Mouse (Mus musculus): Measurements from ENCODE around the gene Ubl5. TPM values are rescaled to one million over a fixed set of nuclear protein-coding genes. Genes with fewer than 3 reads are reported as not detected.

Ubl5 gene
- polyA plus RNA-seq (2014; fragmentation: Nextera tagmentation; extraction: Ambion mirVana): 346 and 349 TPM in 2 replicates

GRCm38 (mm10) chr9:20642101-20642895, at the start of gene Ubl5:
Gene Ubl5, plus strand, starts transcription at chr9:20642878.
- Histone ChIP-seq H3K4me1 (replicated peaks; ENCODE audit: control insufficient read depth, insufficient read depth, low read length) (peaks cover 22% of the 10 kb centered on the region), H3K36me3 (ENCODE audit: control insufficient read depth, insufficient read depth, low read length) (peaks cover 32% of the 10 kb centered on the region), H3K27ac (ENCODE audit: low read depth) (peak within 1 kb of the TSS; percentile 97), H3K9ac (ENCODE audit: low read length) (peak within 1 kb of the TSS; percentile 86), H3K4me3 (ENCODE audit: low read depth, low read length) (peak within 1 kb of the TSS; percentile 84), H3K9me3 (ENCODE audit: control insufficient read depth, low read length) (no peaks in the 10 kb centered on the region), H3K27me3 (replicated peaks; ENCODE audit: control insufficient read depth, insufficient read depth, low read length) (no peaks in the 10 kb centered on the region), H3K4me2 (ENCODE audit: low read length) (peak within 1 kb of the TSS; percentile 88)
- ATAC-seq (replicated peaks; ENCODE audit: low FRiP score, low TSS enrichment, low read depth) (peak; percentile 93), DNase-seq (ENCODE audit: low spot score) (peak; percentile 96)
- under 1% methylated on average over 51 of the region's 51 CpGs for WGBS

GRCm38 (mm10) chr9:20601270-20601669, 41.4 kb upstream of the Ubl5 start:
- H3K4me3 ChIP-seq (ENCODE audit: low read depth, low read length): no peak overlapping the region
- no peak overlapping the region for H3K4me2 ChIP-seq (ENCODE audit: low read length)
- DNase-seq (ENCODE audit: low spot score): no peak
- ATAC-seq (replicated peaks; ENCODE audit: low FRiP score, low TSS enrichment, low read depth): no peak
- 0 out of 2 replicates have a peak, but pooled peaks cover 4% of the 10 kb centered on the region for H3K9me3 ChIP-seq (ENCODE audit: control insufficient read depth, low read length)
- no peak overlapping the region for H3K9ac ChIP-seq (ENCODE audit: low read length)
- no peaks in the 10 kb centered on the region for H3K27me3 ChIP-seq (replicated peaks; ENCODE audit: control insufficient read depth, insufficient read depth, low read length)
- 86% methylated on average over 6 of the region's 6 CpGs for WGBS
- no peak overlapping the region for H3K27ac ChIP-seq (ENCODE audit: low read depth)
- no peaks in the 10 kb centered on the region for H3K4me1 ChIP-seq (replicated peaks; ENCODE audit: control insufficient read depth, insufficient read depth, low read length)
- H3K36me3 ChIP-seq (ENCODE audit: control insufficient read depth, insufficient read depth, low read length): no peaks in the 10 kb centered on the region

GRCm38 (mm10) chr9:20606269-20606668, 36.4 kb upstream of the Ubl5 start:
- no peaks in the 10 kb centered on the region for H3K4me1 ChIP-seq (replicated peaks; ENCODE audit: control insufficient read depth, insufficient read depth, low read length)
- no peaks in the 10 kb centered on the region for H3K27me3 ChIP-seq (replicated peaks; ENCODE audit: control insufficient read depth, insufficient read depth, low read length)
- H3K4me3 ChIP-seq (ENCODE audit: low read depth, low read length): 0 out of 2 replicates have a peak overlapping the region, but pooled peaks have one; percentile 75
- peak overlapping the region; percentile 91 for H3K9ac ChIP-seq (ENCODE audit: low read length)
- H3K4me2 ChIP-seq (ENCODE audit: low read length): peak overlapping the region; percentile 90
- DNase-seq (ENCODE audit: low spot score) (no peak), ATAC-seq (replicated peaks; ENCODE audit: low FRiP score, low TSS enrichment, low read depth) (no peak)
- H3K27ac ChIP-seq (ENCODE audit: low read depth): no peak overlapping the region
- H3K36me3 ChIP-seq (ENCODE audit: control insufficient read depth, insufficient read depth, low read length): no peaks in the 10 kb centered on the region
- 97% methylated on average over 1 of the region's 1 CpGs for whole genome bisulfite sequencing
- peaks cover 4% of the 10 kb centered on the region; the same call in 1 of the 2 replicates for H3K9me3 ChIP-seq (ENCODE audit: control insufficient read depth, low read length)

- ATAC-seq (replicated peaks; ENCODE audit: low FRiP score, low TSS enrichment, low read depth) (peak; percentile 85), DNase-seq (ENCODE audit: low spot score) (peak; percentile 99)
- Histone ChIP-seq H3K4me2 (ENCODE audit: low read length) (peak overlapping the region; percentile 90), H3K27ac (ENCODE audit: low read depth) (peak overlapping the region; percentile 98), H3K9ac (ENCODE audit: low read length) (peak overlapping the region; percentile 91), H3K36me3 (ENCODE audit: control insufficient read depth, insufficient read depth, low read length) (no peaks in the 10 kb centered on the region), H3K27me3 (replicated peaks; ENCODE audit: control insufficient read depth, insufficient read depth, low read length) (no peaks in the 10 kb centered on the region), H3K4me3 (ENCODE audit: low read depth, low read length) (peak overlapping the region; percentile 75), H3K9me3 (ENCODE audit: control insufficient read depth, low read length) (peaks cover 4% of the 10 kb centered on the region; the same call in 1 of the 2 replicates), H3K4me1 (replicated peaks; ENCODE audit: control insufficient read depth, insufficient read depth, low read length) (no peaks in the 10 kb centered on the region)
- WGBS: under 1% methylated on average over 57 of the region's 57 CpGs
Measured at GRCm38 (mm10) chr9:20607100-20607974, 35.3 kb upstream of the Ubl5 start.

- ATAC-seq (replicated peaks; ENCODE audit: low FRiP score, low TSS enrichment, low read depth) (no peak), DNase-seq (ENCODE audit: low spot score) (no peak)
- Histone ChIP-seq H3K4me1 (replicated peaks; ENCODE audit: control insufficient read depth, insufficient read depth, low read length) (no peaks in the 10 kb centered on the region), H3K36me3 (ENCODE audit: control insufficient read depth, insufficient read depth, low read length) (no peaks in the 10 kb centered on the region), H3K27ac (ENCODE audit: low read depth) (no peak overlapping the region), H3K27me3 (replicated peaks; ENCODE audit: control insufficient read depth, insufficient read depth, low read length) (no peaks in the 10 kb centered on the region), H3K9me3 (ENCODE audit: control insufficient read depth, low read length) (peaks cover 4% of the 10 kb centered on the region; the same call in 1 of the 2 replicates), H3K4me2 (ENCODE audit: low read length) (no peak overlapping the region), H3K9ac (ENCODE audit: low read length) (no peak overlapping the region), H3K4me3 (ENCODE audit: low read depth, low read length) (no peak overlapping the region)
- WGBS: 87% methylated on average over 5 of the region's 5 CpGs
Measured at GRCm38 (mm10) chr9:20609831-20610464, 32.7 kb upstream of the Ubl5 start.

- WGBS: 77% methylated on average over 5 of the region's 5 CpGs
Measured at GRCm38 (mm10) chr9:20611976-20612375, 30.7 kb upstream of the Ubl5 start.

GRCm38 (mm10) chr9:20616685-20617084, 26.0 kb upstream of the Ubl5 start:
- no peak for ATAC-seq (replicated peaks; ENCODE audit: low FRiP score, low TSS enrichment, low read depth)
- Histone ChIP-seq H3K4me1 (replicated peaks; ENCODE audit: control insufficient read depth, insufficient read depth, low read length) (no peaks in the 10 kb centered on the region), H3K9me3 (ENCODE audit: control insufficient read depth, low read length) (no peaks in the 10 kb centered on the region), H3K36me3 (ENCODE audit: control insufficient read depth, insufficient read depth, low read length) (peaks cover 8% of the 10 kb centered on the region), H3K4me2 (ENCODE audit: low read length) (no peak overlapping the region), H3K27ac (ENCODE audit: low read depth) (no peak overlapping the region), H3K27me3 (replicated peaks; ENCODE audit: control insufficient read depth, insufficient read depth, low read length) (no peaks in the 10 kb centered on the region), H3K4me3 (ENCODE audit: low read depth, low read length) (no peak overlapping the region), H3K9ac (ENCODE audit: low read length) (no peak overlapping the region)
- DNase-seq (ENCODE audit: low spot score): no peak
- WGBS: 88% methylated on average over 2 of the region's 2 CpGs

More at GRCm38 (mm10) chr9:20611976-20612375, 30.7 kb upstream of the Ubl5 start:
- Histone ChIP-seq H3K27ac (ENCODE audit: low read depth) (no peak overlapping the region), H3K4me2 (ENCODE audit: low read length) (no peak overlapping the region), H3K9ac (ENCODE audit: low read length) (no peak overlapping the region), H3K9me3 (ENCODE audit: control insufficient read depth, low read length) (no peaks in the 10 kb centered on the region; the same call in 1 of the 2 replicates), H3K4me1 (replicated peaks; ENCODE audit: control insufficient read depth, insufficient read depth, low read length) (no peaks in the 10 kb centered on the region), H3K36me3 (ENCODE audit: control insufficient read depth, insufficient read depth, low read length) (peaks cover 3% of the 10 kb centered on the region; the same call in 1 of the 2 replicates), H3K27me3 (replicated peaks; ENCODE audit: control insufficient read depth, insufficient read depth, low read length) (no peaks in the 10 kb centered on the region), H3K4me3 (ENCODE audit: low read depth, low read length) (no peak overlapping the region)
- DNase-seq (ENCODE audit: low spot score) (no peak), ATAC-seq (replicated peaks; ENCODE audit: low FRiP score, low TSS enrichment, low read depth) (no peak)

GRCm38 (mm10) chr9:20631332-20631731, 11.3 kb upstream of the Ubl5 start:
- no peak for ATAC-seq (replicated peaks; ENCODE audit: low FRiP score, low TSS enrichment, low read depth)
- Histone ChIP-seq H3K36me3 (ENCODE audit: control insufficient read depth, insufficient read depth, low read length) (0 out of 2 replicates have a peak, but pooled peaks cover 4% of the 10 kb centered on the region), H3K9me3 (ENCODE audit: control insufficient read depth, low read length) (no peaks in the 10 kb centered on the region), H3K27me3 (replicated peaks; ENCODE audit: control insufficient read depth, insufficient read depth, low read length) (no peaks in the 10 kb centered on the region), H3K9ac (ENCODE audit: low read length) (no peak overlapping the region), H3K4me2 (ENCODE audit: low read length) (no peak overlapping the region), H3K4me1 (replicated peaks; ENCODE audit: control insufficient read depth, insufficient read depth, low read length) (no peaks in the 10 kb centered on the region), H3K4me3 (ENCODE audit: low read depth, low read length) (no peak overlapping the region), H3K27ac (ENCODE audit: low read depth) (no peak overlapping the region)
- DNase-seq (ENCODE audit: low spot score): no peak
- WGBS: 94% methylated on average over 2 of the region's 2 CpGs
